Mouse (Mus musculus): ENCODE data around the gene Defb46.

Gene Defb46

GRCm38 (mm10) chr8:19239616-19240015, at the start of gene Defb46:
Gene Defb46 (plus strand): TSS chr8:19239916.
- no peak for DNase-seq

- no peak for DNase-seq
These were observed 14.6 kb upstream of the Defb46 start, which contains the start of gene Defb6 for GRCm38 (mm10) chr8:19225161-19225560. Gene Defb6 (plus strand): TSS chr8:19225478.

- DNase-seq, result no peak
These were observed 1.6 kb upstream of the Defb46 start for GRCm38 (mm10) chr8:19238101-19238500.

- no peak for DNase-seq
These were observed 7.6 kb downstream of the Defb46 start, which contains the start of gene Defb5 for GRCm38 (mm10) chr8:19247280-19247679. Gene Defb5 (plus strand): TSS chr8:19247580.

- DNase-seq, result no peak
These were observed 18.4 kb downstream of the Defb46 start for GRCm38 (mm10) chr8:19258136-19258535.

GRCm38 (mm10) chr8:19259667-19260066, 20.0 kb downstream of the Defb46 start:
- no peak for DNase-seq
